Mouse (Mus musculus): ENCODE measurements around the gene Arhgef7. TPM values are rescaled to one million over a fixed set of nuclear protein-coding genes. Genes with fewer than 3 reads are reported as not detected.

The Arhgef7 gene
- polyA plus RNA-seq, 1 experiment, result 38.5 TPM

DNA sequence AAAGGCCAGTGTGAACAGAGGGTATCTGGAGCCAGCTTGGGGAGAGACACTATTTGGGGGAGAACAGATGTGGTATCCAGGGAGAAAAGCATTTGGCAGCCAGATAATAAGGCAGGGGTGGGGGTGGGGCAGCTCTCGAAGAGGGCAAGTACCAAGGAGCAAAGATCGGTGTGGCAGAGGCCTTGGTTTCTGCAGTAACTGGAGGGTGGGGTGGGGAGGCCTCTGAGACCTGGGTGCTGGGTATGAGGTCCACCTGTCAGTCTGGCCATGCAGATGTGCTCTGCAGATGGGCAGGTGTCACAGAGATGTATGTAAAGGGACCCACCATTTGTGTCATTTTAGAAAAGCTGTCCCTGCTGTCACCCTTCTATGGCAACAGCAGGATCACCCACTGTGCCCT lies 18.7 kb upstream of the Arhgef7 start:
- Histone ChIP-seq H3K4me3 (ENCODE audit: low read depth, low read length) (no peak overlapping the region), H3K27me3 (ENCODE audit: control insufficient read depth, insufficient read depth, low read length, poor library complexity, severe bottlenecking) (no peaks in the 10 kb centered on the region), H3K36me3 (ENCODE audit: control insufficient read depth, insufficient read depth, low read length, poor library complexity, severe bottlenecking) (no peaks in the 10 kb centered on the region), H3K27ac (ENCODE audit: insufficient read depth, low read length) (no peak overlapping the region), H3K9ac (ENCODE audit: low read depth, poor library complexity, severe bottlenecking) (no peak overlapping the region), H3K4me1 (ENCODE audit: control insufficient read depth, insufficient read depth, low read length) (no peaks in the 10 kb centered on the region), H3K9me3 (replicated peaks; ENCODE audit: control insufficient read depth, insufficient read depth, low read length, poor library complexity, severe bottlenecking) (no peaks in the 10 kb centered on the region)
- no peak for TF ChIP-seq POLR2A (IDR thresholded peaks at IDR 0.05; ENCODE audit: insufficient read depth, low read length)

- Histone ChIP-seq H3K27me3 (ENCODE audit: control insufficient read depth, insufficient read depth, low read length, poor library complexity, severe bottlenecking) (no peaks in the 10 kb centered on the region), H3K4me3 (ENCODE audit: low read depth, low read length) (no peak overlapping the region), H3K9me3 (replicated peaks; ENCODE audit: control insufficient read depth, insufficient read depth, low read length, poor library complexity, severe bottlenecking) (no peaks in the 10 kb centered on the region), H3K4me1 (ENCODE audit: control insufficient read depth, insufficient read depth, low read length) (no peaks in the 10 kb centered on the region), H3K36me3 (ENCODE audit: control insufficient read depth, insufficient read depth, low read length, poor library complexity, severe bottlenecking) (no peaks in the 10 kb centered on the region), H3K9ac (ENCODE audit: low read depth, poor library complexity, severe bottlenecking) (no peak overlapping the region), H3K27ac (ENCODE audit: insufficient read depth, low read length) (no peak overlapping the region)
- TF ChIP-seq POLR2A (IDR thresholded peaks at IDR 0.05; ENCODE audit: insufficient read depth, low read length), result no peak
- TF ChIP-seq CTCF (IDR thresholded peaks at IDR 0.05; ENCODE audit: low read depth, low read length), result no peak
- TF ChIP-seq EP300 (IDR thresholded peaks at IDR 0.05; ENCODE audit: insufficient read depth, low read depth, low read length), result no peak
These were observed 18.0 kb upstream of the Arhgef7 start for GRCm38 (mm10) chr8:11709542-11709941.

DNA sequence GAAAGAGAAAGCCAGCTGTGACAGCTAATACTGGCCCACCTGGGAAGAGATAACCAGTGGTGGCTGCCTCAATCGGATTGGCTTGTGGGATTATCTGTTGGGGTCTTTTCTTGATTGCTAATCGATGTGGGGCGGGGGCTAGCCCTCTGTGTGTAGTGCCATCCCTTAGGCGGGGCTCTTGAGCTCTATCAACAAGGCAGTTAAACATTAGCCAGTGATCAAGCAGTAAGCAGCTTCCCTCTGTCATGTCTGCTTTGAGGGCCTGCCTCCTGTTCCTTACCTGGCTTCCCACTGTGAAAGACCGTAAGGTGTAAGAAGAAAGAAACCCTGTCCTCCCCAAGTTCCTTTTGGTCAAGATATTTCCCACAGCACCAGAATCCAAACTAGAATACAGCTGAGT lies 17.1 kb upstream of the Arhgef7 start:
- Histone ChIP-seq H3K27me3 (ENCODE audit: control insufficient read depth, insufficient read depth, low read length, poor library complexity, severe bottlenecking) (no peaks in the 10 kb centered on the region), H3K9ac (ENCODE audit: low read depth, poor library complexity, severe bottlenecking) (no peak overlapping the region), H3K4me1 (ENCODE audit: control insufficient read depth, insufficient read depth, low read length) (no peaks in the 10 kb centered on the region), H3K27ac (ENCODE audit: insufficient read depth, low read length) (no peak overlapping the region), H3K9me3 (replicated peaks; ENCODE audit: control insufficient read depth, insufficient read depth, low read length, poor library complexity, severe bottlenecking) (no peaks in the 10 kb centered on the region), H3K4me3 (ENCODE audit: low read depth, low read length) (no peak overlapping the region), H3K36me3 (ENCODE audit: control insufficient read depth, insufficient read depth, low read length, poor library complexity, severe bottlenecking) (no peaks in the 10 kb centered on the region)
- TF ChIP-seq CTCF (IDR thresholded peaks at IDR 0.05; ENCODE audit: low read depth, low read length) (no peak), POLR2A (IDR thresholded peaks at IDR 0.05; ENCODE audit: insufficient read depth, low read length) (no peak), EP300 (IDR thresholded peaks at IDR 0.05; ENCODE audit: insufficient read depth, low read depth, low read length) (no peak)

GRCm38 (mm10) chr8:11712244-11712643 lies 15.3 kb upstream of the Arhgef7 start:
- H3K27me3 ChIP-seq (ENCODE audit: control insufficient read depth, insufficient read depth, low read length, poor library complexity, severe bottlenecking), result no peaks in the 10 kb centered on the region
- H3K9ac ChIP-seq (ENCODE audit: low read depth, poor library complexity, severe bottlenecking), result no peak overlapping the region
- no peaks in the 10 kb centered on the region for H3K36me3 ChIP-seq (ENCODE audit: control insufficient read depth, insufficient read depth, low read length, poor library complexity, severe bottlenecking)
- TF ChIP-seq CTCF (IDR thresholded peaks at IDR 0.05; ENCODE audit: low read depth, low read length) (peak; percentile 73), EP300 (IDR thresholded peaks at IDR 0.05; ENCODE audit: insufficient read depth, low read depth, low read length) (no peak), POLR2A (IDR thresholded peaks at IDR 0.05; ENCODE audit: insufficient read depth, low read length) (no peak)
- no peaks in the 10 kb centered on the region for H3K9me3 ChIP-seq (replicated peaks; ENCODE audit: control insufficient read depth, insufficient read depth, low read length, poor library complexity, severe bottlenecking)
- H3K4me1 ChIP-seq (ENCODE audit: control insufficient read depth, insufficient read depth, low read length), result no peaks in the 10 kb centered on the region
- H3K27ac ChIP-seq (ENCODE audit: insufficient read depth, low read length), result no peak overlapping the region
- no peak overlapping the region for H3K4me3 ChIP-seq (ENCODE audit: low read depth, low read length)

- Histone ChIP-seq H3K9me3 (replicated peaks; ENCODE audit: control insufficient read depth, insufficient read depth, low read length, poor library complexity, severe bottlenecking) (no peaks in the 10 kb centered on the region), H3K4me1 (ENCODE audit: control insufficient read depth, insufficient read depth, low read length) (no peaks in the 10 kb centered on the region), H3K27me3 (ENCODE audit: control insufficient read depth, insufficient read depth, low read length, poor library complexity, severe bottlenecking) (no peaks in the 10 kb centered on the region), H3K36me3 (ENCODE audit: control insufficient read depth, insufficient read depth, low read length, poor library complexity, severe bottlenecking) (no peaks in the 10 kb centered on the region), H3K27ac (ENCODE audit: insufficient read depth, low read length) (no peak overlapping the region), H3K4me3 (ENCODE audit: low read depth, low read length) (no peak overlapping the region), H3K9ac (ENCODE audit: low read depth, poor library complexity, severe bottlenecking) (no peak overlapping the region)
- TF ChIP-seq CTCF (IDR thresholded peaks at IDR 0.05; ENCODE audit: low read depth, low read length), result no peak
- TF ChIP-seq EP300 (IDR thresholded peaks at IDR 0.05; ENCODE audit: insufficient read depth, low read depth, low read length), result no peak
- no peak for TF ChIP-seq POLR2A (IDR thresholded peaks at IDR 0.05; ENCODE audit: insufficient read depth, low read length)
These were observed 10.3 kb upstream of the Arhgef7 start for GRCm38 (mm10) chr8:11717194-11717593.

DNA sequence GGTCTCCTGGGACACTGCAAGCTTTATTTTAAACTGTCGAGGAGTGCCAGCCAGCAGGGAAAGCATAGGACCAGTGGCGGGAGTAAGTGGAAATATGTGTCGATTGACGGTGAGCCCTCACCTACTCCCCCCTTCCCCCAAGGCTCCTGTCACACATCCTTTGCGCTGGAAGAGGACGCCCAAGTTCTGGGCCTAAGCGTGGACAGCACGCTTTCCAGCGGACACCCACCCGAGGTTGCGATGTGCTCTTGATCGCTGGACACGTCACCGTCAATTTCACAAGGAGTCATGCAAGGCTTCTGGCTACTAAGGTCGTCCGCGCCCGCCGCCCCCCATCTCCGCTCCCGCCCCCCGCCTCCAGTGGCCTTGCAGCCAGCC lies 259 bp upstream of the Arhgef7 start:
- no peaks in the 10 kb centered on the region for H3K9me3 ChIP-seq (replicated peaks; ENCODE audit: control insufficient read depth, insufficient read depth, low read length, poor library complexity, severe bottlenecking)
- H3K4me1 ChIP-seq (ENCODE audit: control insufficient read depth, insufficient read depth, low read length), result no peaks in the 10 kb centered on the region
- no peak for TF ChIP-seq EP300 (IDR thresholded peaks at IDR 0.05; ENCODE audit: insufficient read depth, low read depth, low read length)
- TF ChIP-seq POLR2A (IDR thresholded peaks at IDR 0.05; ENCODE audit: insufficient read depth, low read length), result no peak
- TF ChIP-seq CTCF (IDR thresholded peaks at IDR 0.05; ENCODE audit: low read depth, low read length), result no peak
- H3K27me3 ChIP-seq (ENCODE audit: control insufficient read depth, insufficient read depth, low read length, poor library complexity, severe bottlenecking), result peaks cover 5% of the 10 kb centered on the region; the same call in 1 of the 2 replicates
- H3K9ac ChIP-seq (ENCODE audit: low read depth, poor library complexity, severe bottlenecking), result peak overlapping the region; percentile 94
- no peaks in the 10 kb centered on the region for H3K36me3 ChIP-seq (ENCODE audit: control insufficient read depth, insufficient read depth, low read length, poor library complexity, severe bottlenecking)
- H3K4me3 ChIP-seq (ENCODE audit: low read depth, low read length), result peak overlapping the region; percentile 62
- no peak overlapping the region for H3K27ac ChIP-seq (ENCODE audit: insufficient read depth, low read length)
